Mouse (Mus musculus): ENCODE data around the gene Tbxas1. TPM values are rescaled to one million over a fixed set of nuclear protein-coding genes. Genes with fewer than 3 reads are reported as not detected.

The Tbxas1 gene
- 1 to 10 TPM; 2.8 TPM for total RNA-seq (2021)
- long read RNA-seq, experiment 1, partial matches to known transcripts = 0 of 1 reads
- long read RNA-seq, experiment 1, other reads (novel, unspliced or antisense) = 0 of 1 reads
- long read RNA-seq, experiment 2, partial matches to known transcripts = 1 of 3 reads
- long read RNA-seq, experiment 2, other reads (novel, unspliced or antisense) = 2 of 3 reads

DNA sequence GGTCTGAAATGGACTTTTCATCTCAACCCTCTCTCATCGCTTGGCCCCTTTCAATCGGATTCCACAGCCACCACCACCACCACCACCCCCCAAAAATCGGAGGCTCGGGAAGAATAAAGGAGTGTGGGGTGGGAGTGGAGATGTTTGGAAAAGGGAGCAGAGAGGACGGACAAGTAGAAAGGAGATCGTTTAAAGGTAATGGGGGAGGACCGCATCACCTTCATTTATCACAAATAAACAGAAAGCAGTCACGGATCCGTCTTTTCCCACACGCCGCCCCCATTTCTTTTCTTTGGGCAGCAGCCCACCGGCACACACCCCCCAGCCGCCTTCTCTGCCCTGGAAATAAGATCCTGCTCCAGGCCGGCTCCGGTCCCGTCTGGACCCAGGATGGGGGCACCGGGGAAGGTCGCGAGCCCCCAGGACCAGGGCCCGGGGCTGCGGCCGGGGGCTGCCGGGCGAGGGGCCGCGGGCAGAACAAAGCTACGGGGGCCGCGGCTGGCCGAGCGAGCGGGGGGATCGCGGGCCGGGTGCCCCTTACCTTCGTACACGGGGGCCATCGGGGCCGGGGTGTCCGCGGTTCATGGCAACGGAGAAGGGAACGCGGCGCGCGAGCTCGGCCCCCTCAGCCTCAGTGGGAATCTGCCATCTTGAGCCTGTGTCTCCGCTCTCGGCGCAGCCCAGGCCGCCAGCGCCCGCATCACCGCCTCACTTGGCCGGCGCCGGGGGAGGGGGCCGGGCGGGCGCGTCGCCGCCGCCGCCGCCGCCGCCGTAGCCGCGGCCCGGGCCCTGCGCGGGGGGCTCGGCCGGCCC is at the start of gene Tbxas1:
TSS of gene Tbxas1 (plus strand) at position 147 of the 813 bp plus-strand sequence.
- peak in 1 of 2 experiments; percentile 51 for DNase-seq (ENCODE audit: low spot score in 2 of 2)
- Histone ChIP-seq H3K27ac (peak within 1 kb of the TSS; percentile 97), H3K4me3 (peak within 1 kb of the TSS; percentile 86)
- TF ChIP-seq CTCF (conservative IDR thresholded peaks at IDR 0.05) = no peak

- Histone ChIP-seq H3K27ac (no peak overlapping the region), H3K4me3 (no peak overlapping the region)
- no peak for TF ChIP-seq CTCF (conservative IDR thresholded peaks at IDR 0.05)
- no peak for DNase-seq (ENCODE audit: low spot score in 2 of 2)
These were observed 49.3 kb upstream of the Tbxas1 start for GRCm38 (mm10) chr6:38825886-38826285.

- H3K4me3 ChIP-seq = no peak overlapping the region
- H3K27ac ChIP-seq = no peak overlapping the region
- no peak for DNase-seq (ENCODE audit: low spot score in 2 of 2)
- no peak for TF ChIP-seq CTCF (conservative IDR thresholded peaks at IDR 0.05)
These were observed 48.3 kb upstream of the Tbxas1 start for GRCm38 (mm10) chr6:38826857-38827256.

- no peak for DNase-seq (ENCODE audit: low spot score in 2 of 2)
- no peak overlapping the region for H3K27ac ChIP-seq
- H3K4me3 ChIP-seq = no peak overlapping the region
- TF ChIP-seq CTCF (conservative IDR thresholded peaks at IDR 0.05) = peak; percentile 34
These were observed 47.8 kb upstream of the Tbxas1 start for GRCm38 (mm10) chr6:38827435-38827834.

DNA sequence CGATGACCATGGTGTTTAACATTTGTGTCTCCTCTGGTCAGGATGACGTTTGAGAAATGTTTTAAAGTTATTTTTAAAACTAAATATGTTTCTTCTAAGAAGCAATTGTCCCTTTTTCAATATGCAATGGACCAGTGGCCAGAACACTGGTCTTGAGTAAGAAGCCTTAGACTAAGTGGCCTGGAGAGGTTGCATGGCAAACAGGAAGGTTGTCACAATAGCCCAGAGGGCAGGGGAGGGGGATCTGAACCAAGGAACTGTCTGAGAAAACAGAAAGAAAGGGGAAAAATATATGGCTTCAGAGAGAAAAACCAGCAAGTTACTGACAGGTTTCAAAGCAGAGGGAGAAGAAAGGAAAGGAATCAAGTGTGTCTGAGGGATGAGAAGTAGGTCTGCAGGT is 47.0 kb upstream of the Tbxas1 start:
- H3K27ac ChIP-seq = no peak overlapping the region
- DNase-seq (ENCODE audit: low spot score in 2 of 2) = no peak
- H3K4me3 ChIP-seq = no peak overlapping the region
- no peak for TF ChIP-seq CTCF (conservative IDR thresholded peaks at IDR 0.05)

- no peak for TF ChIP-seq CTCF (conservative IDR thresholded peaks at IDR 0.05)
- no peak for DNase-seq (ENCODE audit: low spot score in 2 of 2)
- H3K27ac ChIP-seq = no peak overlapping the region
- no peak overlapping the region for H3K4me3 ChIP-seq
These were observed 45.8 kb upstream of the Tbxas1 start for GRCm38 (mm10) chr6:38829452-38829851.

DNA sequence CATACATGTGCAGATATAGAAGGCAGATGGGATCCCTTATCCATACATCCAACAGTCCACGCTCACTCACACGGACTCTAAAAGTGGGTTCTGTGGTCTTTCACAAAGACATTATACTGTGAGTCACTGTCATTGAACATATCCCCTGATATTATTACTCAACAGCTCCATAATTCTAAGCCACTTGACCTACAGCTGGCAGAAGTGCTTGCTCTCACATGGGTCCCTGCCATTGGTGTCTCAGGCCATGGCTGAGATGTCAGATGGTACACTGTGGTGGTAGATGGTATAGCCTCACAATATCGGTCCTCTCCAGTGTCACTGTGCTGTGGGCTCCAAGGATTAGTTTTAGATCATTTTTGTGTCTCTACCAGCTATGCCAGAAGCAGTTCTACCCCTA is 41.5 kb upstream of the Tbxas1 start:
- no peak overlapping the region for H3K27ac ChIP-seq
- DNase-seq (ENCODE audit: low spot score in 2 of 2) = no peak
- no peak for TF ChIP-seq CTCF (conservative IDR thresholded peaks at IDR 0.05)
- H3K4me3 ChIP-seq = no peak overlapping the region

DNA sequence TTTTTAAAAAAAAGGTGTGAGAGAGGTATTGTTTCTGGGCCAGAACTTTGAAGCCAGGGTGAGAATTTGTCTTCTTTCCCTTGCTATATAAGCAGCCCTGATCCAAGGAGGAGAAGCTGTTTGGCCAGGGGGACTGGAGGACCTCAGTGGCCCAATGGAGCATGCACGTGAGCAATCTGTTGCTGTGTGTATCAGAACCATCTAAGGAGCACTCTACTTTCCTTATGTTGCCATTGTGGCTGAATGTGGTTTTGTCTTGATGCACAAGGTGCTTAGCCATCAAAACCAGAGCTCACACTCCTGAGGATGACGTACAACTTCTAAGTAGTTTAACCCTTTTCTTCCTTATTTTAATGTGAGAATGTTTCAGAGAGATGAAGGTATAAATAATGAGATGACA is 40.5 kb upstream of the Tbxas1 start:
- Histone ChIP-seq H3K4me3 (no peak overlapping the region), H3K27ac (no peak overlapping the region)
- no peak for TF ChIP-seq CTCF (conservative IDR thresholded peaks at IDR 0.05)
- DNase-seq (ENCODE audit: low spot score in 2 of 2) = no peak

DNA sequence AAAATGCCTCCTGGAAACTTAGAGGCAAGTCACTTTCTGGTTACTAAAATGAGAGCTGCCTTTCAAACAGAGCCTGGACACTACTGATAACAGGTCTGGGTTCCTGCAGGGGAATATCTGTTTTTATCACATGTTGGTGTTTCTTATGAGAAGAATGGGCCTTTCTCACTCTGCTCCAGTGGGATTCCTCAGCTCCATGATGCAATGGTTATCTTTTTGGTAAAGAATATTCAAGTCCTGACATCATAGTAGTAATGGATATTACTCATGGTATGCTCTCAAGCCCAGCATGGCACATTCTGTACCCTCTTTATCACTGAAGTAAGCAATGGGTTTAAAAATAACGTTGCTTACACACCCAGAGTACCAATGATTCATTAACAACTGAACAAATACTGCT is 40.0 kb upstream of the Tbxas1 start:
- DNase-seq (ENCODE audit: low spot score in 2 of 2) = no peak
- Histone ChIP-seq H3K4me3 (no peak overlapping the region), H3K27ac (no peak overlapping the region)
- no peak for TF ChIP-seq CTCF (conservative IDR thresholded peaks at IDR 0.05)

DNA sequence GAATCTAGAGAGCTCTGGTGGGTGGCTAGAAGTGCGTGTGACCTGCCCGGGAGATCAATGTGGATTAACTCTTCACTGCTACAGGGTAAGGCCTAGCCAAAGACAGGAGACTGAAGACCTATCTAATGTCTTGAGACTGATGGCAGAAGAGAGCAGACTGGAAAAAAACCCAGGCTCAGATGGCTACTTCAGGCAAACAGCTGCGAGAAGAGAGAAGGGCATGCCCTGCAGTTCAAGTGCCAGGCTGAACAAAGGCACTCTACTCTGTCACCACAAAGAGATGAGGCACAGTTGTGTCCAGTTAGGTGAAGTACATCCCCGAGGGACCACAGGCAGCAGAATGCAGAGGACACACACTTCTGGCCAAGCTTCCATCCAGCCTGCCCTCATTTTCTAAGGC is 37.1 kb upstream of the Tbxas1 start:
- DNase-seq (ENCODE audit: low spot score in 2 of 2) = no peak
- no peak for TF ChIP-seq CTCF (conservative IDR thresholded peaks at IDR 0.05)
- H3K4me3 ChIP-seq = no peak overlapping the region
- peak overlapping the region; percentile 80 for H3K27ac ChIP-seq

DNA sequence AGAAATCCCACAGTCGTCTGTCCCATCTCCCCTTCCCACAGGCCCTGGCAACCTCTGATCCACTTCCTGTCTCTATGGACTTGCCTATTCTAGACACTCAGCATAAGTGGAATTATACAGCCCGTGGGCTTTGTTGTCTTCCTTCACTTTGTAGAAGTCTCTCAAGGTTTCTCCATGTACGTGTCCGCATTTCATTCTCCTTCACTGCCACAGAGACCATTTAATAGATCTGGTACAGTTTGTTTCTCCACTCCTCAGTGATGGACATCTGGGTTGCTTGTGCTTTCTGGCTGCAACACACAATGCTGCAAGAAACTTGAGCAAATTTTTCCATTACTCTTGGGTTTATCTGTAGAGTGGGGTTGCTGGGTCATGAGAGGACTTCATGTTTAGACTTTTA is 35.3 kb upstream of the Tbxas1 start:
- DNase-seq (ENCODE audit: low spot score in 2 of 2) = no peak
- Histone ChIP-seq H3K4me3 (no peak overlapping the region), H3K27ac (peak overlapping the region; percentile 80)
- TF ChIP-seq CTCF (conservative IDR thresholded peaks at IDR 0.05) = no peak

- peak overlapping the region; percentile 80 for H3K27ac ChIP-seq
These were observed 34.8 kb upstream of the Tbxas1 start for GRCm38 (mm10) chr6:38840380-38840779.

GRCm38 (mm10) chr6:38840780-38841179 is 34.4 kb upstream of the Tbxas1 start:
- no peak for TF ChIP-seq CTCF (conservative IDR thresholded peaks at IDR 0.05)
- Histone ChIP-seq H3K4me3 (no peak overlapping the region), H3K27ac (peak overlapping the region; percentile 80)
- DNase-seq (ENCODE audit: low spot score in 2 of 2) = no peak

More at GRCm38 (mm10) chr6:38840380-38840779, 34.8 kb upstream of the Tbxas1 start:
- no peak overlapping the region for H3K4me3 ChIP-seq
- no peak for TF ChIP-seq CTCF (conservative IDR thresholded peaks at IDR 0.05)
- peak; percentile 36 to 49 for DNase-seq (ENCODE audit: low spot score in 2 of 2)

- no peak for DNase-seq (ENCODE audit: low spot score in 2 of 2)
These were observed 33.7 kb upstream of the Tbxas1 start for GRCm38 (mm10) chr6:38841551-38841950.

More at GRCm38 (mm10) chr6:38841551-38841950, 33.7 kb upstream of the Tbxas1 start:
- Histone ChIP-seq H3K4me3 (no peak overlapping the region), H3K27ac (peak overlapping the region; percentile 80)
- no peak for TF ChIP-seq CTCF (conservative IDR thresholded peaks at IDR 0.05)
